Mouse (Mus musculus): Measurements from ENCODE around the gene Rbm8a. TPM values are rescaled to one million over a fixed set of nuclear protein-coding genes. Genes with fewer than 3 reads are reported as not detected.

Rbm8a gene
- total and polyA plus RNA-seq, 3 experiments, result 231 to 363 TPM; not detected in 1

GRCm38 (mm10) chr3:96593790-96594560 lies 35.8 kb upstream of the Rbm8a start, which contains the start of gene Polr3gl (continued):
- TF ChIP-seq NELFE (IDR thresholded peaks at IDR 0.05; ENCODE audit: low read depth, low read length) (peak; percentile 86), ETS1 (IDR thresholded peaks at IDR 0.05; ENCODE audit: low read depth, low read length) (peak; percentile 43; the same call in 1 of the 2 replicates), MAFK (IDR thresholded peaks at IDR 0.05; ENCODE audit: borderline replicate concordance, low read depth, low read length) (no peak), EP300 (IDR thresholded peaks at IDR 0.05; ENCODE audit: low read depth in 1 of 2, low read length in 2 of 2) (peak in 1 of 2 experiments; percentile 45; a peak in 1 of 4 replicates), CHD1 (IDR thresholded peaks at IDR 0.05; ENCODE audit: low read depth, low read length) (no peak), UBTF (IDR thresholded peaks at IDR 0.05; ENCODE audit: borderline replicate concordance, insufficient read depth, low read depth, low read length) (no peak), SMC3 (IDR thresholded peaks at IDR 0.05; ENCODE audit: low read depth, low read length) (peak; percentile 40), RCOR1 (IDR thresholded peaks at IDR 0.05; ENCODE audit: low read depth, low read length) (0 out of 2 replicates have a peak, but pooled peaks have one; percentile 6), GABPA (IDR thresholded peaks at IDR 0.05; ENCODE audit: low read depth, low read length) (no peak), TCF12 (IDR thresholded peaks at IDR 0.05; ENCODE audit: low read depth, low read length) (peak; percentile 80), USF1 (IDR thresholded peaks at IDR 0.05; ENCODE audit: low read depth, low read length) (no peak), USF2 (IDR thresholded peaks at IDR 0.05; ENCODE audit: borderline replicate concordance in 1 of 2, insufficient read depth in 1 of 2, low read depth in 1 of 2, low read length in 2 of 2) (no peak), BHLHE40 (IDR thresholded peaks at IDR 0.05; ENCODE audit: borderline replicate concordance, low read depth, low read length) (no peak), KAT2A (conservative IDR thresholded peaks at IDR 0.05; ENCODE audit: low read depth, low read length) (no peak; the same call in 1 of the 2 replicates), ZNF384 (IDR thresholded peaks at IDR 0.05; ENCODE audit: low read depth, low read length) (no peak), HCFC1 (IDR thresholded peaks at IDR 0.05; ENCODE audit: low read depth, low read length) (peak; percentile 74), ZKSCAN1 (IDR thresholded peaks at IDR 0.05; ENCODE audit: low read depth, low read length) (no peak), POLR2AphosphoS5 (IDR thresholded peaks at IDR 0.05; ENCODE audit: borderline replicate concordance, low read depth, low read length) (no peak), JUND (IDR thresholded peaks at IDR 0.05; ENCODE audit: low read depth, low read length) (no peak), TBP (IDR thresholded peaks at IDR 0.05; ENCODE audit: low read depth, low read length) (peak; percentile 81), SIN3A (IDR thresholded peaks at IDR 0.05; ENCODE audit: low read length) (peak; percentile 82; the same call in 1 of the 2 replicates), RAD21 (IDR thresholded peaks at IDR 0.05; ENCODE audit: low read depth, low read length) (peak; percentile 36), ZC3H11A (IDR thresholded peaks at IDR 0.05; ENCODE audit: low read depth, low read length) (no peak), MEF2A (IDR thresholded peaks at IDR 0.05; ENCODE audit: extremely low read depth, insufficient replicate concordance, low read depth, low read length, poor library complexity, severe bottlenecking) (no peak)

Measured in MEL (cell line).